Mouse (Mus musculus) midbrain, postnatal 0 days (tissue): ENCODE measurements around the gene Thnsl1. TPM values are rescaled to one million over a fixed set of nuclear protein-coding genes. Genes with fewer than 3 reads are reported as not detected.
A peak's percentile ranks its signal among the peaks of the same experiment; 100 is the strongest.

Experiments used
- ATAC-seq: fragments of 200-750 bp; cut with Nextera tagmentation; 2 replicates; pipeline ENCODE4 v1.8.0; 2017; ENCODE audit warnings: moderate number of reproducible peaks, mild to moderate bottlenecking, moderate TSS enrichment, moderate library complexity; ENCODE audit not compliant: low FRiP score
- DNase-seq: peaks from one replicate; pipeline ENCODE4 v3.0.0-alpha.2; 2015; ENCODE audit warnings: low spot score
- H3K27ac ChIP-seq: fragments of 300-500 bp; sonication (generic); 2 replicates; pipeline ENCODE4 v1.5.1; 2014; ENCODE audit warnings: low read depth, mild to moderate bottlenecking, low read length, mixed read lengths
- H3K27me3 ChIP-seq: fragments of 300-500 bp; sonication (generic); 2 replicates; pipeline ENCODE4 v1.6.1; 2014; ENCODE audit warnings: low read length, control low read depth, mixed read lengths; ENCODE audit not compliant: insufficient read depth
- H3K36me3 ChIP-seq: fragments of 300-500 bp; sonication (generic); 2 replicates; pipeline ENCODE4 v1.6.1; 2014; ENCODE audit warnings: low read length, control low read depth, mixed read lengths; ENCODE audit not compliant: insufficient read depth
- H3K4me1 ChIP-seq: fragments of 300-500 bp; sonication (generic); 2 replicates; pipeline ENCODE4 v1.6.1; 2014; ENCODE audit warnings: mild to moderate bottlenecking, control low read depth, antibody characterized with exemption, low read length, mixed read lengths; ENCODE audit not compliant: insufficient read depth
- H3K4me2 ChIP-seq: fragments of 300-500 bp; sonication (generic); 2 replicates; pipeline ENCODE4 v1.6.1; 2014; ENCODE audit warnings: low read depth, mild to moderate bottlenecking, low read length, mixed read lengths; ENCODE audit not compliant: poor library complexity, severe bottlenecking
- H3K4me3 ChIP-seq: fragments of 300-500 bp; sonication (generic); 2 replicates; pipeline ENCODE4 v1.5.1; 2014; ENCODE audit warnings: low read depth, mild to moderate bottlenecking, low read length, moderate library complexity
- H3K9ac ChIP-seq: fragments of 300-500 bp; sonication (generic); replicated peaks from 2 replicates; pipeline ENCODE4 v1.6.1; 2014; ENCODE audit warnings: mild to moderate bottlenecking, low read length, moderate library complexity, mixed read lengths; ENCODE audit not compliant: poor library complexity, severe bottlenecking
- H3K9me3 ChIP-seq: fragments of 300-500 bp; sonication (generic); 2 replicates; pipeline ENCODE4 v1.6.1; 2016; ENCODE audit warnings: low read length, control low read depth
- CTCF ChIP-seq: IDR thresholded peaks from 2 replicates; pipeline ENCODE4 v1.5.1; 2016; ENCODE audit warnings: antibody characterized with exemption, mild to moderate bottlenecking
- WGBS: fragments of 180-500 bp; shearing (Covaris S2); extraction: QIAGEN DNeasy Blood & Tissue Kit; methylation state at CpG from one replicate; pipeline ENCODE4 v1.1.7; 2014; 5-methylcytosine and 5-hydroxymethylcytosine counted together
- polyA plus RNA-seq: library from polyadenylated mRNA; unstranded; fragments of >200 nt; fragmentation: Nextera tagmentation; extraction: Ambion mirVana; gene quantifications from 2 replicates; pipeline ENCODE4 v1.2.1, GENCODE M21; 2015
- total RNA-seq: library from RNA; depleted of rRNA; stranded (reverse); fragments of >200 nt; gene quantifications from 2 replicates; pipeline ENCODE4 v1.2.3, GENCODE M21; 2014

Gene Thnsl1
- total and polyA plus RNA-seq, 2 experiments from 2014 or later: 17.8 to 22.6 TPM

DNA sequence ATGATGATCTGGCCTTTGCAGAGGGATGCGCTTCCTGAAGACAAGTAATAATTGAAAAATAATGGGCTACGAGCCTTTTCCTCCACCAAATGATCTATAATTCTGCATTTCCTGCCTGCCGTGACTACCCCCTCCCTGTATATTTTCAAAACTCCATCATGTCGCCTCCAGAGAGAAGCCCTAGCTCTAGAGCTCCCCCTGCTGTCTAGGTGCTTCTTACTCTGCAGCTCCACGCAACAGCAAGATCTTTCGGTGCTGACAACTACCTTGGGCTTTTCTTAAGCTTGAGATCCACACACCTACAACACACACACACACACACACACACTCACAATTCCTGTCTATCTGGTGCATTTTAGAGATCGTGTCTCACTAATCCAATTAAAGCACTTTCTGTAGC lies 17.9 kb upstream of the Thnsl1 start:
- Histone ChIP-seq H3K36me3 (no peaks in the 10 kb centered on the region), H3K27me3 (no peaks in the 10 kb centered on the region), H3K4me3 (no peak overlapping the region), H3K9ac (no peak overlapping the region), H3K9me3 (no peaks in the 10 kb centered on the region), H3K4me1 (no peaks in the 10 kb centered on the region), H3K4me2 (no peak overlapping the region), H3K27ac (no peak overlapping the region)
- WGBS: 52% methylated on average over 7 of the region's 7 CpGs
- ATAC-seq (no peak), DNase-seq (peak; percentile 37)
- TF ChIP-seq CTCF: peak; percentile 74

DNA sequence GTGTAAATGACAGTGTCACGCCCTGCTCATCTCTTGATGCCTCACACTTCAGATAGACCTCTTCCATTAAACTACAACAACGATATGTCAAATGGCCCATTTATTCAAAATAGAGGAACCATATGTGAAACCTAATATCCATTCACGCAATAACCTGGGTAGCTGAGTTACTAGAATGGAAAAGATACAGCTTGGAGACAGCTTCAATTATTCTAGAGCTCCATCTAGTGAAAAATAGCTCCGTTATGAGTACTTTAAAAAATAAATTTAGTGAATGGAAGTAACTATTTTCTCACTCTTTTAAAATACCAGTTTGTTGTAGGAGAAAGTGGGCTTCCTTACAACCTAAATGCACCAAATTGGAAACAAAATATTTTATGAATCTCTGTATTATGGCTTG lies 16.9 kb upstream of the Thnsl1 start:
- H3K9me3 ChIP-seq: no peaks in the 10 kb centered on the region
- H3K4me2 ChIP-seq: no peak overlapping the region
- no peaks in the 10 kb centered on the region for H3K36me3 ChIP-seq
- no peaks in the 10 kb centered on the region for H3K27me3 ChIP-seq
- DNase-seq: peak; percentile 56
- no peak overlapping the region for H3K4me3 ChIP-seq
- no peak overlapping the region for H3K27ac ChIP-seq
- no peak for ATAC-seq
- peak; percentile 70 for TF ChIP-seq CTCF
- H3K9ac ChIP-seq: no peak overlapping the region
- 53% methylated on average over 4 of the region's 4 CpGs for WGBS
- H3K4me1 ChIP-seq: no peaks in the 10 kb centered on the region

DNA sequence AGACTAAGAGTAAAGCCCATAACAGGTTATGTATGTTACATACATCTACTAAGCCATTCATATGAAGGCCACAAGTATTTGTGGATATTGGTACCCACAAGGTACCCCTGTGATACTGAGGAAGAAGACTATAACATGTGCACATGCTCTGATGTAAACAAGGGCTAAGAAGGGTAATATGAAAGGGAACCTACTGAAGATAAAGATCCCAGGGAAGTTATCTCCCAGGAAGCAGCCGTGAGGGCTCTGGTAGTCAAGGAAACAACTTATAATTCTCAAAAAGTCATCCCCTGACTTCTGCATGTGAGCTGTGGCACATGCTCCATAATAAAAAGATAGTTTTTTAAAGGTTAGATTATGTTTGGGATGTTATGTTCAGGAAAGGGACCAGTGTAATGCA lies 14.3 kb upstream of the Thnsl1 start:
- no peak overlapping the region for H3K9ac ChIP-seq
- no peaks in the 10 kb centered on the region for H3K36me3 ChIP-seq
- H3K9me3 ChIP-seq: no peaks in the 10 kb centered on the region
- no peak overlapping the region for H3K27ac ChIP-seq
- no peaks in the 10 kb centered on the region for H3K27me3 ChIP-seq
- no peak overlapping the region for H3K4me2 ChIP-seq
- no peaks in the 10 kb centered on the region for H3K4me1 ChIP-seq
- WGBS: 68% methylated on average over 1 of the region's 1 CpGs
- TF ChIP-seq CTCF: no peak
- no peak for ATAC-seq
- no peak for DNase-seq
- no peak overlapping the region for H3K4me3 ChIP-seq

DNA sequence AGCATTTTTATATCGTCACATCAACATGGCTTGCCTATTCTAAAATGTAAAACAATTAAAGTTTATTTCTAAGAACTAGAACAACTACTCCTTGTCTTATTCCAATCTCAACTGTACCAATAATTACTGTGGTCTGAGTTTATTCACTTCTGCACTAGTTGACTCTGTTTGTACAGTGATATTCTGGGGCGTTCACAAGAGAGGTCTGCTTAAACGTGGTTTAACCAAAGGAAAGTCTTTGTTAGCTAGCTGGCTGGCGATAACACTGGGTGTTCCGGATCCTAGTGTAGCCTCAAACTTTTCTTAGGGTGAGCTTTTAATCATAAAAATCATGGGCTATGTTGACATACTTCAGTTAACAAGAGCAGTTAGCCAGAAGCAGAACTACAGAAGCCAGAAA lies 10.3 kb upstream of the Thnsl1 start:
- Histone ChIP-seq H3K4me1 (no peaks in the 10 kb centered on the region), H3K4me3 (no peak overlapping the region), H3K4me2 (no peak overlapping the region), H3K9me3 (no peaks in the 10 kb centered on the region), H3K27ac (no peak overlapping the region), H3K36me3 (no peaks in the 10 kb centered on the region), H3K9ac (no peak overlapping the region), H3K27me3 (no peaks in the 10 kb centered on the region)
- 93% methylated on average over 5 of the region's 5 CpGs for WGBS
- ATAC-seq: no peak
- no peak for DNase-seq
- TF ChIP-seq CTCF: no peak

DNA sequence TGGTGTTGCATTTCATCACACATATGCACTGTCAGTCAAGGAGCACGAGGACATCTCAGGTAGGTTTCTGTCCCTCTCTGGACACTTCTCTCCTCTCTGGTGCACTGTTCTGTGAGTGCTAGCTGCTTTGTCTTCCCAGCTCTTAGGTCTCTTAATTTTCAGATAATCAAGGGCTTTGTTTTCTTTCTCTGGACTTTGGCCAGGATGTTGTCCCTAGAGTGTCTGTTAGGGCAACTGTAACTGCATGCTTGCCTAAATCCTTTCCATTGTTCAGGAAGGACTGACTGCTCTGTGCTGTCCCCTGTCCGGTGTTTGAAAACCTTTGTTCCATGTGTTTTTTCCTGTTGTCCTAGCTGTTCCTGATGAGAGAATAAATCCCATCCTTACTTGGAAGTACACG lies 6.5 kb upstream of the Thnsl1 start:
- no peaks in the 10 kb centered on the region for H3K36me3 ChIP-seq
- no peaks in the 10 kb centered on the region for H3K27me3 ChIP-seq
- TF ChIP-seq CTCF: no peak
- DNase-seq (no peak), ATAC-seq (no peak)
- H3K9ac ChIP-seq: no peak overlapping the region
- no peak overlapping the region for H3K27ac ChIP-seq
- WGBS: 55% methylated on average over 3 of the region's 3 CpGs
- no peak overlapping the region for H3K4me2 ChIP-seq
- H3K9me3 ChIP-seq: no peaks in the 10 kb centered on the region
- no peak overlapping the region for H3K4me3 ChIP-seq
- H3K4me1 ChIP-seq: no peaks in the 10 kb centered on the region

DNA sequence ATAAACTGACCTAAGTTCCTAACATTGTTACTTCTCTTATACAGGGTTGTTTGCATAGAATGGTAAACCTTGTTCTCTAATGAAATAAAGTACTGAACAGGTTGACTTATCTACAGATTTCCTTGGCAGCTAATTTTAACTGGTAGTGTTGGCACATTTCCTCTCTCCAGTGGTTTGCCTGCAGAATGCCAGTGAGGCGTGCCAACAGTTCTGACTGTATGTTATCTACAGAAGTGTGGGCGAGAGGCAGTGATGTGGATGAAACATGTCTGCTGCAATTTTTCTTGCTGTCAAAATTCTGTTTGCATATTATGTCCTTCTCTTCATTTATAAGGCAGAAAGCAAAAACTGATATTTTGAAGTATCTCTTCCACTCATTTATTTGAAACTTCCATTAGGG lies 2.8 kb upstream of the Thnsl1 start:
- Histone ChIP-seq H3K9me3 (no peaks in the 10 kb centered on the region), H3K27me3 (no peaks in the 10 kb centered on the region), H3K4me2 (no peak overlapping the region), H3K9ac (no peak overlapping the region), H3K36me3 (no peaks in the 10 kb centered on the region), H3K4me3 (no peak overlapping the region), H3K4me1 (peaks cover 7% of the 10 kb centered on the region), H3K27ac (no peak overlapping the region)
- DNase-seq (peak; percentile 18), ATAC-seq (no peak)
- no peak for TF ChIP-seq CTCF
- 84% methylated on average over 2 of the region's 2 CpGs for WGBS

DNA sequence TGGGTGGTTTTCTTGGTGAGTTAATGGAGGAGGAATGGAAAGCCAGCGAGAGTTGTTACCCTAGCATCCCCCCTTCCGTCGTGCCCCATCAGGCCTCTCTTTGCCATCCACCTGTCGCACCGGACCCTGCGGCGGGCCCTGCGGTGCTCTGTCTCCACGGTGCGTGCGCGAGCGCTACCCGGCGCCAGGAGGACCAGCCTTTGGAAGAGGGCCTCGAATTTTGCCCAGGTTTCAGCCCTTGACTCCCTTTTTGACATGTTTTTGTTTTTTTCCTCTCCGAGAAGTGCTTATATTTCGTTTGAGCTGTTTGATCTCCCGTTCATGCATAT lies 271 bp downstream of the Thnsl1 start:
- Histone ChIP-seq H3K4me3 (peak overlapping the region; percentile 69), H3K27ac (peak overlapping the region; percentile 89), H3K36me3 (no peaks in the 10 kb centered on the region), H3K27me3 (no peaks in the 10 kb centered on the region), H3K9me3 (no peaks in the 10 kb centered on the region), H3K4me2 (peak overlapping the region; percentile 74), H3K4me1 (peaks cover 7% of the 10 kb centered on the region), H3K9ac (peak overlapping the region; percentile 85)
- under 1% methylated on average over 19 of the region's 19 CpGs for WGBS
- no peak for DNase-seq
- ATAC-seq: peak; percentile 89
- no peak for TF ChIP-seq CTCF
